Mouse (Mus musculus) forebrain, embryonic 14.5 days (tissue): ENCODE data around the gene Cd2bp2. TPM values are rescaled to one million over a fixed set of nuclear protein-coding genes. Genes with fewer than 3 reads are reported as not detected.

Source experiments
- ATAC-seq: fragments of 200-750 bp; cut with Nextera tagmentation; 2 replicates; pipeline ENCODE4 v1.8.0; 2017; ENCODE audit warnings: mild to moderate bottlenecking, moderate library complexity
- DNase-seq: peaks from one replicate; pipeline ENCODE4 v3.0.0-alpha.2; 2015; ENCODE audit warnings: low spot score
- H3K27ac ChIP-seq: fragments of 300-500 bp; sonication (generic); 2 replicates; pipeline ENCODE4 v1.5.1; 2014; ENCODE audit warnings: low read depth, mild to moderate bottlenecking, control low read depth, low read length, moderate library complexity
- H3K27me3 ChIP-seq: fragments of 300-500 bp; sonication (generic); replicated peaks from 2 replicates; pipeline ENCODE4 v1.6.1; 2014; ENCODE audit warnings: low read length, control low read depth, mixed read lengths; ENCODE audit not compliant: control insufficient read depth, insufficient read depth
- H3K36me3 ChIP-seq: fragments of 300-500 bp; sonication (generic); 2 replicates; pipeline ENCODE4 v1.6.1; 2014; ENCODE audit warnings: low read length, control low read depth; ENCODE audit not compliant: control insufficient read depth, insufficient read depth
- H3K4me1 ChIP-seq: fragments of 300-500 bp; sonication (generic); 2 replicates; pipeline ENCODE4 v1.6.1; 2014; ENCODE audit warnings: antibody characterized with exemption, low read length, control low read depth; ENCODE audit not compliant: control insufficient read depth, insufficient read depth
- H3K4me2 ChIP-seq: fragments of 300-500 bp; sonication (generic); 2 replicates; pipeline ENCODE4 v1.6.1; 2014; ENCODE audit warnings: mild to moderate bottlenecking, control low read depth, low read length
- H3K4me3 ChIP-seq: fragments of 300-500 bp; sonication (generic); 2 replicates; pipeline ENCODE4 v1.5.1; 2014; ENCODE audit warnings: low read depth, low read length, control low read depth
- H3K9ac ChIP-seq: fragments of 300-500 bp; sonication (generic); 2 replicates; pipeline ENCODE4 v1.6.1; 2014; ENCODE audit warnings: mild to moderate bottlenecking, low read length, control low read depth, moderate library complexity
- H3K9me3 ChIP-seq: fragments of 300-500 bp; sonication (generic); replicated peaks from 2 replicates; pipeline ENCODE4 v1.6.1; 2016; ENCODE audit warnings: low read length, control low read depth, mixed read lengths; ENCODE audit not compliant: control insufficient read depth
- WGBS: fragments of 180-500 bp; shearing (Covaris S2); extraction: QIAGEN DNeasy Blood & Tissue Kit; methylation state at CpG from one replicate; pipeline ENCODE4 v1.1.7; 2014; 5-methylcytosine and 5-hydroxymethylcytosine counted together
- polyA plus RNA-seq: library from polyadenylated mRNA; unstranded; fragments of >200 nt; fragmentation: Nextera tagmentation; extraction: Ambion mirVana; gene quantifications from 2 replicates; pipeline ENCODE4 v1.2.1, GENCODE M21; 2014

Gene Cd2bp2
- polyA plus RNA-seq, 1 experiment from 2014 or later: 73.6 TPM

DNA sequence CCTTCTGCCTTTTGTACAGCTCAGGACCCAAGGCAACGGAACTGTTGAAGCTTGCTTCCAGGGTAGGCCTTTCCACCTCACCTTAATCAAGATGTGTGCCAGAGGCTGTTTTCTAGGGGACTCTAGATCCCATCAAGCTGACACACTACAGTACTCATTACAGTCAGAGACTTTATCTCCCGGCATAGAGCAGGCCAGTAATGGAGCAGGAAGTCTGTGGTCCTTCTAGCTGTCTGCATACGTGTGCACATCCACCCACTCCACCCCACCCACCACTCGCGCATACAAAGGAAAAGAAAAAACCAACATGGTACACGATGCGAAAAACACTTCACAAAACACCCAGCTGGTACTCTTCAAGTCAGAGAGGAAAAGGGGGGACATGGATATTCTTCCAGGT, 51.4 kb downstream of the Cd2bp2 start:
- DNase-seq (no peak), ATAC-seq (no peak)
- no peak overlapping the region for H3K4me3 ChIP-seq
- H3K9me3 ChIP-seq: no peaks in the 10 kb centered on the region
- H3K9ac ChIP-seq: no peak overlapping the region
- H3K4me2 ChIP-seq: no peak overlapping the region
- WGBS: 86% methylated on average over 7 of the region's 7 CpGs
- no peak overlapping the region for H3K27ac ChIP-seq
- H3K4me1 ChIP-seq: no peaks in the 10 kb centered on the region
- no peaks in the 10 kb centered on the region for H3K36me3 ChIP-seq
- no peaks in the 10 kb centered on the region for H3K27me3 ChIP-seq

- WGBS: 90% methylated on average over 4 of the region's 4 CpGs
- Histone ChIP-seq H3K9ac (no peak overlapping the region), H3K4me2 (no peak overlapping the region), H3K27me3 (no peaks in the 10 kb centered on the region), H3K4me3 (no peak overlapping the region), H3K36me3 (no peaks in the 10 kb centered on the region), H3K4me1 (no peaks in the 10 kb centered on the region), H3K27ac (no peak overlapping the region), H3K9me3 (no peaks in the 10 kb centered on the region)
- DNase-seq (no peak), ATAC-seq (no peak)
These were observed 53.2 kb downstream of the Cd2bp2 start for GRCm38 (mm10) chr7:127142666-127143065.

DNA sequence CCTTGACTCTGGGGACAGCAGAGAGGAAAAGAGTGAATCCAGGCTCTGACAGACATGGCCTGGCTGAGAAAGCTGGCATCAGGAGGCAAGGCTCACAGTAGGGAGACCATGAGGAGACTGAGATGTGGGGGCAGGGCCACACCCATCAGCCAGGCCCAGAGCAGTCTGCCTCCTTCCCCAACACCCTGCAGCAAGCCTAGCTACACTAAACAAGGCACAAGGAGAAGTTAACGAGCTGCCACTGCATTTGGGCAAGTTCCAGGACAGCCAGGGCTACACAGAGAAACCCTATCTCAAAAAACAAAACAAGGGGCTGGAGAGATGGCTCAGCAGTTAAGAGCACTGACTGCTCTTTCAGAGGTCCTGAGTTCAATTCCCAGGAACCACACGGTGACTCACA, 53.6 kb downstream of the Cd2bp2 start:
- WGBS: 35% methylated on average over 2 of the region's 2 CpGs
- no peak for ATAC-seq
- DNase-seq: no peak

More for the DNA sequence above, 53.6 kb downstream of the Cd2bp2 start:
- Histone ChIP-seq H3K4me1 (no peaks in the 10 kb centered on the region), H3K36me3 (no peaks in the 10 kb centered on the region), H3K9me3 (no peaks in the 10 kb centered on the region), H3K9ac (no peak overlapping the region), H3K4me2 (no peak overlapping the region), H3K4me3 (no peak overlapping the region), H3K27me3 (no peaks in the 10 kb centered on the region), H3K27ac (no peak overlapping the region)

Other genes with a start within 250 kb of the Cd2bp2 start
- 4.4 and 6.0 TPM in 2 replicates for gene Asphd1, start 246.5 kb downstream of the Cd2bp2 start, polyA plus RNA-seq
- 33.8 and 34.6 TPM in 2 replicates for gene Sez6l2, start 245.5 kb downstream of the Cd2bp2 start, polyA plus RNA-seq
- 92.4 and 96.0 TPM in 2 replicates for gene Cdipt, start 220.1 kb downstream of the Cd2bp2 start, polyA plus RNA-seq
- gene Cdiptos, start 220.0 kb downstream of the Cd2bp2 start, polyA plus RNA-seq: 0.51 and 1.0 TPM in 2 replicates
- 1.8 and 2.7 TPM in 2 replicates for gene Mvp, start 181.4 kb downstream of the Cd2bp2 start, polyA plus RNA-seq
- 0.34 and 0.74 TPM in 2 replicates for gene Pagr1b, start 179.6 kb downstream of the Cd2bp2 start, polyA plus RNA-seq
- 22.3 and 25.1 TPM in 2 replicates for gene Pagr1a, start 178.7 kb downstream of the Cd2bp2 start, polyA plus RNA-seq
- gene Gm42742, start 175.0 kb downstream of the Cd2bp2 start, polyA plus RNA-seq: 65.0 and 68.5 TPM in 2 replicates
- gene Prrt2, start 174.8 kb downstream of the Cd2bp2 start, polyA plus RNA-seq: 13.7 and 20.1 TPM in 2 replicates
- gene Maz, start 169.0 kb downstream of the Cd2bp2 start, polyA plus RNA-seq: 53.1 and 54.1 TPM in 2 replicates
- 75.9 and 91.8 TPM in 2 replicates for gene Kif22, start 153.6 kb downstream of the Cd2bp2 start, polyA plus RNA-seq
- gene Zg16, start 108.7 kb downstream of the Cd2bp2 start, polyA plus RNA-seq: not detected in 2 replicates
- gene AI467606, start 104.7 kb downstream of the Cd2bp2 start, polyA plus RNA-seq: 1.5 and 2.2 TPM in 2 replicates
- 0.66 and 0.91 TPM in 2 replicates for gene Qprt, start 73.8 kb downstream of the Cd2bp2 start, polyA plus RNA-seq
- not detected in 2 replicates for gene Spn, start 58.2 kb downstream of the Cd2bp2 start, polyA plus RNA-seq
- gene Tbc1d10b, start 12.4 kb upstream of the Cd2bp2 start, polyA plus RNA-seq: 13.6 and 13.7 TPM in 2 replicates
- gene Mylpf, start 12.8 kb upstream of the Cd2bp2 start, polyA plus RNA-seq: 4.6 and 5.3 TPM in 2 replicates
- gene Zfp553, start 37.0 kb upstream of the Cd2bp2 start, polyA plus RNA-seq: 29.4 and 36.7 TPM in 2 replicates
- 11.3 and 15.1 TPM in 2 replicates for gene Sept1, start 37.1 kb upstream of the Cd2bp2 start, polyA plus RNA-seq
- 53.2 and 57.4 TPM in 2 replicates for gene Zfp771, start 48.2 kb upstream of the Cd2bp2 start, polyA plus RNA-seq
- 169 and 219 TPM in 2 replicates for gene Dctpp1, start 64.7 kb upstream of the Cd2bp2 start, polyA plus RNA-seq
- 59.4 and 62.5 TPM in 2 replicates for gene Sephs2, start 78.0 kb upstream of the Cd2bp2 start, polyA plus RNA-seq
- 0.17 and 0.23 TPM in 2 replicates for gene Itgal, start 100.2 kb upstream of the Cd2bp2 start, polyA plus RNA-seq
- gene Zfp768, start 149.5 kb upstream of the Cd2bp2 start, polyA plus RNA-seq: 3.5 and 3.6 TPM in 2 replicates
- gene Zfp747, start 180.0 kb upstream of the Cd2bp2 start, polyA plus RNA-seq: 4.0 and 7.0 TPM in 2 replicates
- gene 9130019O22Rik, start 191.1 kb upstream of the Cd2bp2 start, polyA plus RNA-seq: 5.5 and 6.6 TPM in 2 replicates
- 7.4 and 7.5 TPM in 2 replicates for gene E430018J23Rik, start 197.6 kb upstream of the Cd2bp2 start, polyA plus RNA-seq
- gene Zfp764, start 210.8 kb upstream of the Cd2bp2 start, polyA plus RNA-seq: 4.4 and 4.5 TPM in 2 replicates
- 32.9 and 36.1 TPM in 2 replicates for gene Zfp688, start 226.0 kb upstream of the Cd2bp2 start, polyA plus RNA-seq